Mouse (Mus musculus): ENCODE measurements around the gene Nckap5.
A peak's percentile ranks its signal among the peaks of the same experiment; 100 is the strongest.

Gene Nckap5

DNA sequence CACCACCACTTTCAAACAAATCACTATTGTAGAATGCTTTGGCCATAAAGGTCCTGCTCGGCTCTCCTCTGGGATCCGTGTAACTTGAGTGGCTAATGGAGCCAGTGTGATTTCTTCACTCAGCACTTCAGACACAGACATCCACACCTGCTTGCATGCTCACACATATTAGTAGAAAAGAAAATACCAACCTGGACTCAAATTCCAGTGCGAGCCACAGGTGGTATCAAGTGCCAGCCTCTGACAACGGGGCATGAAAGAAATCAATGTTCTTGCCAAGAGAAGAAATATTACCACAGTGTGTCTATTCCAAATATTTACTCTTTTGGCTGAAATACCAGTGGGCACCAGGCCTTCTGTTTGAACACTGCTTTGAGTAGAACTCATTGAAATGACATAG, 208.6 kb downstream of the Nckap5 start:
- DNase-seq (ENCODE audit: low spot score in 2 of 2): no peak

- no peak for DNase-seq (ENCODE audit: low spot score in 2 of 2)
These were observed 213.0 kb downstream of the Nckap5 start for GRCm38 (mm10) chr1:126617464-126618041.

DNA sequence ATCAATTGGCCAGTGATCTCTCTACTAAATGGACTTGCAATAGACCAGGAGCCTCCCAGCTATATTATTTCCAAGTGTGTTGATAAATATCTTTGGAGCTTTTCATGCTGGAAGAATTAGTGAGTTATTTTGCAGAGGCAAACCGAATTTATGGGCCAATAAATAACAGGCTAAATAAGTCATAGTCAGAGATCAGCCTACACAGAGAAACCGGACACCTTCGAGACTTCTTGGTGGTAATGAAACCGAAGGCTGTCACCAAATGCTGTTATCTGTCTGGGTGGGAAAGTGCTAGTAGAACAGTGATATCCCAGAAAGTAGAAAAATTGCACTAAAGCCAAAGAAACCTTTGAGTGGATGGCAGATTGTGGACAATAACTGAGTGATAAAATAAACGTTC, 213.6 kb downstream of the Nckap5 start:
- DNase-seq (ENCODE audit: low spot score in 2 of 2): no peak

DNA sequence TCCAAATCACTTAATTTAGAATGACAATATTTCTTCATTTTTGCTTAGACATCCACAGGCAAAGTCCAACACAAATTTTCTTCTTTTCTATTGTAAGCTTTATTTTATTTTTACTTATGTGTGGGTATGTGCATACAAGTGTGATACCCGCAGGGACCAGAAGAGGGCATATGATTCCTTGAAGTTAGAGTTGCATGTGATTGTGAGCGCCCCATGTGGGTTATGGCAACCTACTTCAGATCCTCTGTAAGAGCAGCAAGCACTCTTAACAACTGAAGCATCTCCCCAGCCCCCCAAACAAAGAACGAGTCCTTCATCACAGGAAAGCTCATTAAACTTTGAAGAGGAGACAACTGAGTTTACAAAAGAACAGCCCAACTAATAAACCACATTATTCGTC, 217.7 kb downstream of the Nckap5 start:
- DNase-seq (ENCODE audit: low spot score in 2 of 2): no peak

DNA sequence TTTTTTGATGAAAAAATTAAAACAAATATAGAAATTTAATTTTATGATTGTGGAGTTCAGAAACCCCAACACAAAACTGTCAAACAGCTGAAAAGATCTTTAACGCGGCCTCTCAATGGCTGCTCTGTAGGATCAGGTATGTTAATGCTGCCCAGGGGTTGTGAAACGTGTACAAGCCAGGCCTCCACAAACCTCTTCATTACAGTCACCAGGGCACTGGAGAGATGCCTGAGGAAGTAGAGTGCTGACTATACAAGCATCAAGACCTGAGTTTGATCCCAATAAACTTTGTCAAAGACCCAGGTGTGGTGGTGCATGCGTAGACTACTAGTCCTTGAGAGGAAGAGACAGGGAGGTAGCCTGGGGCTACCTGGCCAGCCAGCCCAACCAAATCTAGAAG, 222.0 kb downstream of the Nckap5 start:
- DNase-seq (ENCODE audit: low spot score in 2 of 2): no peak

DNA sequence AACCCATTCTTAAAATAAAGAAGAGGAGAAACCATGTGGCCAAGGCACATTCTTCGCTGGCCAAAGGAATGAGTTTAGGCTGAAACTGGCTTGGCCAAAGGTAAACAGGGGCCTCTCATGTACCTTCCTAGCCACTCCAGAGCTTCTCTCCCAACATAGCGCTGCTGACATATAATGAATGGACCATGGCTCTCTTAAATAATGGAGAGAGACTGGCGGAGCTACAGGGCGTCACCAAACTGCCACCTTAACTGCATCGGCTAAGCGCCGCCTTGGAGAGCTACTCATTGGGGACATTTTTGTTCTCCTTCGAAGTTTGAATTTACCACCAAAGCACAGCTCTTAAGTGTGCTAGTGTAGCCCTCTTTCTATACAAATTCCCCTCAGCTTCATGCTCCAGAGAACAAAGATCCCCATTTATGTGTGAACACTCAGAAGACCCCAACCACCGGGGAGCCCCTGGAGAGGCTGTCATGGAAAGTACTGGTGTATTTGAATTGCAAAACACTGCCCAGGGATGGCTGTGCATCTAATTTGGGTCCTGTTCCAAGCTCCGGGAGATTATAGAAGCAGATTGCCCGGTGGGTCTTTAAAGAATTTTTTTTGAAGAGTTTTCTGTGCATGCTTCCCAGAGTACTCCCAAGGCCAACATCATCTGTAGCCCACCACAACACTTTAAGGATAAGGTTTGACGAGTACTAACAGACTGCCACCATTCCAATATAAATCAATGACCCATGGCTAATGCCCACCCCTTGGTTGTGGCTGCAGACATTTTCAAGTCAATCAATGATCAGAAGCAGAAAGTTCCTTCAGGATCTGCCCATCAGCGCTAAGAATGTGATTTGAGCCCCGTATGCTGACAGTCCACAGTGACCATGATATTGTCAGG, 224.2 kb downstream of the Nckap5 start:
- DNase-seq (ENCODE audit: low spot score in 2 of 2): no peak

DNA sequence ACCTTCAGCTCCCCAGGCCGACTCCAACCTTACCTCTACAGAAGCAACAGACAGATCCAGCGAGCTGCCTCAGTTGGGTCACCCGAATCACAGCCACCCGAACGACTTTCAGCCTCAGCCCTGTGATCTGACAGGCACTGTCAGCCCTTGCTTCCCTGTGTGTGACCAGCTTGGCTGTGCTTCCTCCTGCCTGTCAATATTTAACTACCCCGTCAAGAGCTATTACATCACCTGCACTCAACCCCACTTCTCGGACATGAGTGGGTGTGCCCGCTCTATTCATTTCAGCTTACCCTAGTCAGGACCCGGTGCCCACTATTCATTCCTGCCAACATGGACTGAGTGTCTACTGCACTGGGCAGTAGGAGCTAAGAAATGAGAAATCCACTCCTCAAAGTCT, 226.0 kb downstream of the Nckap5 start:
- no peak for DNase-seq (ENCODE audit: low spot score in 2 of 2)

- no peak for DNase-seq (ENCODE audit: low spot score in 2 of 2)
These were observed 226.7 kb downstream of the Nckap5 start for GRCm38 (mm10) chr1:126603771-126604515.

DNA sequence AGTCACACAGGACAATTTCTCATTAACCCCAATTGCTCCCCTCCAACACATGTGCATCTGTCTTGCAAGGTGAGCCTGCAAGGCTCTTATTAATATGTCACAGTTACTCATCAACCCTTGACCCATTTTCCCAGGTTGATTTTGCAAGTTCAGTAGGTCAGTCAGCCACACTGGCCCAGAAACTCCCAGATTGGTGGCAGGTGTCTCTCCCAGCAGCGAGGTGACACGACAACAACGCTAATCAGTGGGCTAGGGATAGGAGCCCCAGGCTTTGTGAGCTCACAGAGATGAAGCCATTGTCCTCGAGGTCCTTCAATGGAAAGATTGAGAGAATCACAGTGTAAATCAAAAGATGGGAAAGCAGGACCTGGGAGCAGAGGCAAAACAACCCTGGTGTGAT, 230.0 kb downstream of the Nckap5 start:
- no peak for DNase-seq (ENCODE audit: low spot score in 2 of 2)

GRCm38 (mm10) chr1:126597376-126597775, 233.2 kb downstream of the Nckap5 start:
- DNase-seq (ENCODE audit: low spot score in 2 of 2): no peak

DNA sequence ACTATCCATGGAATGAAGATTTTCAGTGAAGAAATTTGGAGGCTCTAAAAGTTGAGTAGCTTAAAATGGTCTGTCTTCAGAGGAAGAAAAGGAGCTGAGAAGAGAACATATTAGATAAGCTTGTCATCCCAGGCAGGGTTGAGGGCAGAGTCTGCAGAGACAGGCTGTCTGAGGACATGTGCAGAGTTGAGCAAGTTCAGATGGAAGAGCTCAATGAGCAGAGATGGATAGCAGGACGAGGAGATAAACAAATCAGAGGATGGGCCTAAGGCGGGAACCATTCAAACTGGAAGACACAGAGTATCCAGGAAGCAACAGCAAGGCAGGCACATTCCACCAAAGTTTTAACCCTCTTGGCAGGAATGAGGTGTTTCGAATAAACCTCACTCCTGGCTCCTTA, 235.8 kb downstream of the Nckap5 start:
- no peak for DNase-seq (ENCODE audit: low spot score in 2 of 2)

DNA sequence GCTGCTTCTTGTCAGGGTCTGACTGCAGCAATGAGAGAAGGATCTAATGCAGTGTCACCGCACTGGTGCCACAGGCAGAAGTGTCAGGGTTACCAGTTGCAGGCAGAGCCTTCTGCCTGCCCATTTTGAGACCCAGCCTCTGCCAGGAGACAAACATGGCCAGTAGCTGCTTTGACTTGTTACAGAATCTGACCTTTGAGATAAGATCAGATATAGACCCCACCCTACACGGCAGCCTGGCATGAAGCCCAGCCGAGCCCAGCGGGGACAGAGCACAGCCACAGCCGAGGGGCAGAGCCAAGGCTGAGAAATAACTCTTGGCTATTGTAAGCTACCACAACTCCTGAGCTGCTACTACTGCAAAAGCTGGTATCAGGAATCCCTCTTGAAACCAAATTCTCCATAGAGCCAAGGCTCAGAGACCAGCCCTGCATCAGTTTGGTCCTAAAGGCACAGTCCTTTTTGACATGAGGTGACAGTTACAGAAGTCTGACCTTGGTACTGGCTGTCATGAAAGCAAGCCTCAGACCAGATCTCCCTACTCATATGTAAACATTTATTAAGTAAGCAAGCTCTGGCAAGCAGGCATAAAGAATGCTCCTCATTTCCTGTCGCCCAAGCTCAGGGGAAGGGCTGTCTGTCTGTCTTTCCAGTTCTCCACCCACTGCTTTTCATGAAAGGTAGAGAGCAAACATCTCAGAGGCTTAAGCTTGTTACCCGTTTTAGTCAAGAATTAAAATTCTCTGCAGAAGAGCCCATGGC, 237.4 kb downstream of the Nckap5 start:
- DNase-seq (ENCODE audit: low spot score in 2 of 2): no peak

- no peak for DNase-seq (ENCODE audit: low spot score in 2 of 2)
These were observed 239.7 kb downstream of the Nckap5 start for GRCm38 (mm10) chr1:126590911-126591310.

GRCm38 (mm10) chr1:126578163-126578562, 252.4 kb downstream of the Nckap5 start:
- no peak for DNase-seq (ENCODE audit: low spot score in 2 of 2)

DNA sequence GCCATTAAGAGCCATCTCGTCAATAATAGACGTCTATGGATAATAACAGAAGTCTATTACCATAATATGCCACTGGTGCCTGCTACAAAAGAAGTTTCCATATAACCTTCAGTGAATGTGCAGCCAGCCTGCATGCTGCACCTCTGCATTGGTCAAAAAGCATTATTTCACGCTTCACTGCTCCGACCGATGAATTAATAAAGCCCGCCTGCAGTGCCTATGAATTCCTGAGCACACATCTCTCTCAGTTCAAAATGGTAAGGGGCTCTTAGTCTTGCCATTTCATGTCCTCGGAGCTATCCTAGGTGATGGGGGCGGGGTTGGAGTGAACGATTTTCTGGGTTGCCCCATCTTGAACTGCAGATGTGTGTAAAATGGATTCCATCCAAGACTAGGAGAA, 256.3 kb downstream of the Nckap5 start:
- DNase-seq (ENCODE audit: low spot score in 2 of 2): no peak

DNA sequence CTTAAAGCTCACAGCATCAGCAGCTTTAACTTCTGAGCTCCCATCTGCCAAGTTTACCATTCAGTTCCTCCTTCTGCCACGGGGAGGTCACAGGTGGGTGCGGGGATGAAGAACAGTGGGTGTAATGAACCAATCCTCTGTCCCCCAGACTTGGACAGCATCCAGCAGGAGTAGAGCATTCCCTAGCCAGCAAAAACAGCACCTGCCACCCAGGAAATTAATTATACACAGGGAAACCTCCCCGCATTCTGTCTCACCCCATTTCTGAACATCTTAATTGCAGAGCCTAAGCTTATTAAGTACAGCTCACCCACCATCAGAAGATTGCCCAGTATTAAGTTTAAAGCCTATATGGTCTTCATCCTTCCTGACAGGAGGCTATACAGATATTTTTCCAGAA, 256.9 kb downstream of the Nckap5 start:
- no peak for DNase-seq (ENCODE audit: low spot score in 2 of 2)

DNA sequence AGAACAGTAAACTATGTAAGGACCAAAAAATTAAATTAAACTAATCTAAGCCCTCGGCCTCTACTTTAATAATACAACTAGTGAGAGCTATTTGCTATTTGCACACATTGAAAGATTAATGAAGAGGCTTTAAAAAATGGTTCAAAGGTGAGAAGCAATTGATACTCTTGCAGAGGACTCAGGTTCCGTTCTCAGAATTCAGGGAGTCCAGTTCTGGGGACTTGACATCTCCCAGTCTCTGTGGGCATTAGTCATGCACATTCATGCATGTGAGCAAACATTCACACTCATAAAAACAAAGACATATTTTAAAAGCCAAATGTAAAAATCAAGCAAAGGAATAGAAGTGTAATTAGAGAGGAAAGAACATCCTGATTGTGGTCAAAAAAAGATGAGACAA, 257.5 kb downstream of the Nckap5 start:
- no peak for DNase-seq (ENCODE audit: low spot score in 2 of 2)

GRCm38 (mm10) chr1:126569611-126570238, 260.9 kb downstream of the Nckap5 start:
- no peak for DNase-seq (ENCODE audit: low spot score in 2 of 2)

- DNase-seq (ENCODE audit: low spot score in 2 of 2): peak in 1 of 2 experiments; percentile 38
These were observed 261.9 kb downstream of the Nckap5 start for GRCm38 (mm10) chr1:126568520-126569197.

GRCm38 (mm10) chr1:126565151-126565725, 265.4 kb downstream of the Nckap5 start:
- DNase-seq (ENCODE audit: low spot score in 2 of 2): no peak

DNA sequence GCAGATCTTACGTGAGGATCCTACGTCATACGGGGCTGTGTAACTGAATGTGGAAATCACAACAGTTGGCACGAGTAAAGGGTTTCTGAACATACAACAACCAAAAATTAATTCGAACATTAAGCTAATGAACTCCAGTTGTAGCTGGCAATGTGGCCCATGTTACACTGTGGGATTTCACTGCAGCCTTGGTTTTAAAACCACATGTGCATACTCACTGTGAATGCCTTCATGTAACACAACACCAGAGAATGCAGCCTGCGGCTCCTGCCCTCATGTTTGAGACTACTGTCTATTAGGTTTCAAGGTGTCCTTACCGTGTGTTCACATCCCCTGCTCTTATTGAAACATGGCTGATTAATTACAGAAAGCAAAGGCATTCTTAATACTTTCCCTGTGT, 269.7 kb downstream of the Nckap5 start:
- no peak for DNase-seq (ENCODE audit: low spot score in 2 of 2)

Data from thymus, postnatal 10 days (tissue).